Mouse (Mus musculus): ENCODE measurements at regions not wholly inside any gene's neighbourhood (a gene's known extent, or its start where the extent isn't known, plus 50 kb on each side); places are given as distances from the start of the nearest gene placed in this dataset.

- no peak overlapping the region for H3K9ac ChIP-seq (ENCODE audit: low read depth, low read length)
- H3K27ac ChIP-seq (ENCODE audit: low read depth, low read length) = no peak overlapping the region
- no peaks in the 10 kb centered on the region for H3K9me3 ChIP-seq (ENCODE audit: control insufficient read depth, low read length)
- H3K36me3 ChIP-seq (ENCODE audit: control insufficient read depth, insufficient read depth, low read length) = no peaks in the 10 kb centered on the region
- H3K4me1 ChIP-seq (replicated peaks; ENCODE audit: control insufficient read depth, insufficient read depth, low read length) = no peaks in the 10 kb centered on the region
- ATAC-seq (ENCODE audit: low FRiP score) (no peak), DNase-seq (ENCODE audit: low spot score) (no peak)
- H3K4me3 ChIP-seq (ENCODE audit: low read depth, low read length) = no peak overlapping the region
- WGBS = 88% methylated on average over 10 of the region's 10 CpGs
- H3K4me2 ChIP-seq (replicated peaks; ENCODE audit: low read depth, low read length) = no peak overlapping the region
- no peaks in the 10 kb centered on the region for H3K27me3 ChIP-seq (ENCODE audit: control insufficient read depth, insufficient read depth, low read length)
These were observed 1225.9 kb upstream of the A1bg start for GRCm38 (mm10) chr15:62148680-62149237.

- DNase-seq (ENCODE audit: low spot score) = no peak
- Histone ChIP-seq H3K36me3 (ENCODE audit: control insufficient read depth, insufficient read depth, low read length) (no peaks in the 10 kb centered on the region), H3K4me2 (replicated peaks; ENCODE audit: low read depth, low read length) (no peak overlapping the region), H3K9me3 (ENCODE audit: control insufficient read depth, low read length) (no peaks in the 10 kb centered on the region), H3K4me3 (ENCODE audit: low read depth, low read length) (no peak overlapping the region), H3K9ac (ENCODE audit: low read depth, low read length) (no peak overlapping the region), H3K4me1 (replicated peaks; ENCODE audit: control insufficient read depth, insufficient read depth, low read length) (no peaks in the 10 kb centered on the region), H3K27ac (ENCODE audit: low read depth, low read length) (no peak overlapping the region), H3K27me3 (ENCODE audit: control insufficient read depth, insufficient read depth, low read length) (no peaks in the 10 kb centered on the region)
- 29% methylated on average over 5 of the region's 5 CpGs for WGBS
- no peak for ATAC-seq (ENCODE audit: low FRiP score)
These were observed 1224.6 kb upstream of the A1bg start for GRCm38 (mm10) chr15:62147343-62147953.

- Histone ChIP-seq H3K27ac (ENCODE audit: low read depth, low read length) (no peak overlapping the region), H3K9ac (ENCODE audit: low read depth, low read length) (no peak overlapping the region), H3K4me2 (replicated peaks; ENCODE audit: low read depth, low read length) (no peak overlapping the region), H3K4me3 (ENCODE audit: low read depth, low read length) (no peak overlapping the region), H3K27me3 (ENCODE audit: control insufficient read depth, insufficient read depth, low read length) (no peaks in the 10 kb centered on the region), H3K9me3 (ENCODE audit: control insufficient read depth, low read length) (no peaks in the 10 kb centered on the region), H3K36me3 (ENCODE audit: control insufficient read depth, insufficient read depth, low read length) (no peaks in the 10 kb centered on the region), H3K4me1 (replicated peaks; ENCODE audit: control insufficient read depth, insufficient read depth, low read length) (no peaks in the 10 kb centered on the region)
- DNase-seq (ENCODE audit: low spot score) (no peak), ATAC-seq (ENCODE audit: low FRiP score) (no peak)
- 90% methylated on average over 4 of the region's 4 CpGs for WGBS
These were observed 1223.0 kb upstream of the A1bg start for GRCm38 (mm10) chr15:62145643-62146285.

GRCm38 (mm10) chr15:62144776-62145564, 1222.2 kb upstream of the A1bg start:
- ATAC-seq (ENCODE audit: low FRiP score) (no peak), DNase-seq (ENCODE audit: low spot score) (no peak)
- no peaks in the 10 kb centered on the region for H3K4me1 ChIP-seq (replicated peaks; ENCODE audit: control insufficient read depth, insufficient read depth, low read length)
- no peaks in the 10 kb centered on the region for H3K9me3 ChIP-seq (ENCODE audit: control insufficient read depth, low read length)
- 90% methylated on average over 10 of the region's 10 CpGs for WGBS
- H3K4me2 ChIP-seq (replicated peaks; ENCODE audit: low read depth, low read length) = no peak overlapping the region
- H3K4me3 ChIP-seq (ENCODE audit: low read depth, low read length) = no peak overlapping the region
- no peaks in the 10 kb centered on the region for H3K27me3 ChIP-seq (ENCODE audit: control insufficient read depth, insufficient read depth, low read length)
- no peaks in the 10 kb centered on the region for H3K36me3 ChIP-seq (ENCODE audit: control insufficient read depth, insufficient read depth, low read length)
- H3K9ac ChIP-seq (ENCODE audit: low read depth, low read length) = no peak overlapping the region
- no peak overlapping the region for H3K27ac ChIP-seq (ENCODE audit: low read depth, low read length)

- no peaks in the 10 kb centered on the region for H3K9me3 ChIP-seq (ENCODE audit: control insufficient read depth, low read length)
- no peak for ATAC-seq (ENCODE audit: low FRiP score)
- H3K4me2 ChIP-seq (replicated peaks; ENCODE audit: low read depth, low read length) = no peak overlapping the region
- H3K4me1 ChIP-seq (replicated peaks; ENCODE audit: control insufficient read depth, insufficient read depth, low read length) = no peaks in the 10 kb centered on the region
- no peaks in the 10 kb centered on the region for H3K27me3 ChIP-seq (ENCODE audit: control insufficient read depth, insufficient read depth, low read length)
- H3K4me3 ChIP-seq (ENCODE audit: low read depth, low read length) = no peak overlapping the region
- 76% methylated on average over 4 of the region's 4 CpGs for WGBS
- no peaks in the 10 kb centered on the region for H3K36me3 ChIP-seq (ENCODE audit: control insufficient read depth, insufficient read depth, low read length)
- no peak for DNase-seq (ENCODE audit: low spot score)
- no peak overlapping the region for H3K9ac ChIP-seq (ENCODE audit: low read depth, low read length)
- no peak overlapping the region for H3K27ac ChIP-seq (ENCODE audit: low read depth, low read length)
These were observed 1217.0 kb upstream of the A1bg start for GRCm38 (mm10) chr15:62139859-62140258.

- Histone ChIP-seq H3K27ac (ENCODE audit: low read depth, low read length) (no peak overlapping the region), H3K9me3 (ENCODE audit: control insufficient read depth, low read length) (no peaks in the 10 kb centered on the region), H3K36me3 (ENCODE audit: control insufficient read depth, insufficient read depth, low read length) (no peaks in the 10 kb centered on the region), H3K4me1 (replicated peaks; ENCODE audit: control insufficient read depth, insufficient read depth, low read length) (no peaks in the 10 kb centered on the region), H3K4me3 (ENCODE audit: low read depth, low read length) (no peak overlapping the region), H3K9ac (ENCODE audit: low read depth, low read length) (no peak overlapping the region), H3K4me2 (replicated peaks; ENCODE audit: low read depth, low read length) (no peak overlapping the region), H3K27me3 (ENCODE audit: control insufficient read depth, insufficient read depth, low read length) (no peaks in the 10 kb centered on the region)
- no peak for ATAC-seq (ENCODE audit: low FRiP score)
- no peak for DNase-seq (ENCODE audit: low spot score)
- WGBS = 57% methylated on average over 5 of the region's 5 CpGs
These were observed 1216.4 kb upstream of the A1bg start for GRCm38 (mm10) chr15:62139192-62139591.

- no peaks in the 10 kb centered on the region for H3K4me1 ChIP-seq (replicated peaks; ENCODE audit: control insufficient read depth, insufficient read depth, low read length)
- H3K9me3 ChIP-seq (ENCODE audit: control insufficient read depth, low read length) = no peaks in the 10 kb centered on the region
- H3K9ac ChIP-seq (ENCODE audit: low read depth, low read length) = no peak overlapping the region
- H3K36me3 ChIP-seq (ENCODE audit: control insufficient read depth, insufficient read depth, low read length) = no peaks in the 10 kb centered on the region
- no peaks in the 10 kb centered on the region for H3K27me3 ChIP-seq (ENCODE audit: control insufficient read depth, insufficient read depth, low read length)
- DNase-seq (ENCODE audit: low spot score) (no peak), ATAC-seq (ENCODE audit: low FRiP score) (no peak)
- H3K4me2 ChIP-seq (replicated peaks; ENCODE audit: low read depth, low read length) = no peak overlapping the region
- 82% methylated on average over 6 of the region's 6 CpGs for WGBS
- H3K4me3 ChIP-seq (ENCODE audit: low read depth, low read length) = no peak overlapping the region
- no peak overlapping the region for H3K27ac ChIP-seq (ENCODE audit: low read depth, low read length)
These were observed 1215.9 kb upstream of the A1bg start for GRCm38 (mm10) chr15:62138701-62139100.

GRCm38 (mm10) chr15:62136932-62137594, 1214.3 kb upstream of the A1bg start:
- no peaks in the 10 kb centered on the region for H3K4me1 ChIP-seq (replicated peaks; ENCODE audit: control insufficient read depth, insufficient read depth, low read length)
- WGBS = 77% methylated on average over 14 of the region's 14 CpGs
- no peak overlapping the region for H3K4me3 ChIP-seq (ENCODE audit: low read depth, low read length)
- no peak overlapping the region for H3K27ac ChIP-seq (ENCODE audit: low read depth, low read length)
- H3K36me3 ChIP-seq (ENCODE audit: control insufficient read depth, insufficient read depth, low read length) = no peaks in the 10 kb centered on the region
- H3K4me2 ChIP-seq (replicated peaks; ENCODE audit: low read depth, low read length) = no peak overlapping the region
- DNase-seq (ENCODE audit: low spot score) (no peak), ATAC-seq (ENCODE audit: low FRiP score) (no peak)
- H3K9me3 ChIP-seq (ENCODE audit: control insufficient read depth, low read length) = no peaks in the 10 kb centered on the region
- no peak overlapping the region for H3K9ac ChIP-seq (ENCODE audit: low read depth, low read length)
- H3K27me3 ChIP-seq (ENCODE audit: control insufficient read depth, insufficient read depth, low read length) = no peaks in the 10 kb centered on the region
